Mouse (Mus musculus): ENCODE measurements around the gene Olfr545. TPM values are rescaled to one million over a fixed set of nuclear protein-coding genes. Genes with fewer than 3 reads are reported as not detected.

Olfr545 gene
- polyA plus RNA-seq, 1 experiment from 2014 or later = 0.04 TPM

Other genes starting within 250 kb of the Olfr545 start
- gene Rhog, start 243.5 kb downstream of the Olfr545 start, polyA plus RNA-seq (2015; fragmentation: Nextera tagmentation; extraction: Ambion mirVana) = 37.6 and 53.6 TPM in 2 replicates
- gene Stim1, start 231.8 kb downstream of the Olfr545 start, polyA plus RNA-seq (2015; fragmentation: Nextera tagmentation; extraction: Ambion mirVana) = 14.7 and 16.5 TPM in 2 replicates
- gene Rrm1, start 57.9 kb downstream of the Olfr545 start, polyA plus RNA-seq (2015; fragmentation: Nextera tagmentation; extraction: Ambion mirVana) = 99.0 and 126 TPM in 2 replicates
- gene Olfr543, start 17.9 kb downstream of the Olfr545 start, polyA plus RNA-seq (2015; fragmentation: Nextera tagmentation; extraction: Ambion mirVana) = 0.29 and 0.30 TPM in 2 replicates
- 0.05 TPM in 2 replicates for gene Olfr544, start 11.3 kb downstream of the Olfr545 start, polyA plus RNA-seq (2015; fragmentation: Nextera tagmentation; extraction: Ambion mirVana)
- gene Olfr547, start 35.2 kb upstream of the Olfr545 start, polyA plus RNA-seq (2015; fragmentation: Nextera tagmentation; extraction: Ambion mirVana) = not detected in 2 replicates
- not detected in 2 replicates for gene Olfr548-ps1, start 41.3 kb upstream of the Olfr545 start, polyA plus RNA-seq (2015; fragmentation: Nextera tagmentation; extraction: Ambion mirVana)
- not detected in 2 replicates for gene Olfr549, start 50.3 kb upstream of the Olfr545 start, polyA plus RNA-seq (2015; fragmentation: Nextera tagmentation; extraction: Ambion mirVana)
- gene Trim21, start 65.9 kb upstream of the Olfr545 start, polyA plus RNA-seq (2015; fragmentation: Nextera tagmentation; extraction: Ambion mirVana) = 0.68 and 0.84 TPM in 2 replicates
- gene Olfr550, start 71.9 kb upstream of the Olfr545 start, polyA plus RNA-seq (2015; fragmentation: Nextera tagmentation; extraction: Ambion mirVana) = not detected in 2 replicates
- gene Olfr551, start 92.3 kb upstream of the Olfr545 start, polyA plus RNA-seq (2015; fragmentation: Nextera tagmentation; extraction: Ambion mirVana) = not detected in 2 replicates
- gene Olfr552, start 98.2 kb upstream of the Olfr545 start, polyA plus RNA-seq (2015; fragmentation: Nextera tagmentation; extraction: Ambion mirVana) = not detected in 2 replicates
- not detected in 2 replicates for gene Olfr553, start 118.6 kb upstream of the Olfr545 start, polyA plus RNA-seq (2015; fragmentation: Nextera tagmentation; extraction: Ambion mirVana)
- not detected in 2 replicates for gene Olfr554, start 138.9 kb upstream of the Olfr545 start, polyA plus RNA-seq (2015; fragmentation: Nextera tagmentation; extraction: Ambion mirVana)
- not detected in 2 replicates for gene Olfr555, start 159.2 kb upstream of the Olfr545 start, polyA plus RNA-seq (2015; fragmentation: Nextera tagmentation; extraction: Ambion mirVana)
- gene Olfr556, start 165.3 kb upstream of the Olfr545 start, polyA plus RNA-seq (2015; fragmentation: Nextera tagmentation; extraction: Ambion mirVana) = not detected in 2 replicates
- gene Trim68, start 187.8 kb upstream of the Olfr545 start, polyA plus RNA-seq (2015; fragmentation: Nextera tagmentation; extraction: Ambion mirVana) = 11.3 and 13.6 TPM in 2 replicates
- gene Olfr557, start 196.3 kb upstream of the Olfr545 start, polyA plus RNA-seq (2015; fragmentation: Nextera tagmentation; extraction: Ambion mirVana) = not detected in 2 replicates
- gene Olfr558, start 202.6 kb upstream of the Olfr545 start, polyA plus RNA-seq (2015; fragmentation: Nextera tagmentation; extraction: Ambion mirVana) = 0.51 and 0.74 TPM in 2 replicates
- not detected in 2 replicates for gene Olfr33, start 219.5 kb upstream of the Olfr545 start, polyA plus RNA-seq (2015; fragmentation: Nextera tagmentation; extraction: Ambion mirVana)
- not detected in 2 replicates for gene Olfr559, start 227.9 kb upstream of the Olfr545 start, polyA plus RNA-seq (2015; fragmentation: Nextera tagmentation; extraction: Ambion mirVana)